Mouse (Mus musculus): Measurements from ENCODE around the gene Ap3s2.

Ap3s2 gene

GRCm38 (mm10) chr7:79920344-79920983 lies at the start of gene Ap3s2:
Gene Ap3s2 (minus strand): TSS chr7:79920649.
- DNase-seq, result peak; percentile 91

- no peak for DNase-seq
These were observed 47.9 kb upstream of the Ap3s2 start for GRCm38 (mm10) chr7:79968326-79968725.

GRCm38 (mm10) chr7:79961600-79961999 lies 41.2 kb upstream of the Ap3s2 start:
- no peak for DNase-seq

DNA sequence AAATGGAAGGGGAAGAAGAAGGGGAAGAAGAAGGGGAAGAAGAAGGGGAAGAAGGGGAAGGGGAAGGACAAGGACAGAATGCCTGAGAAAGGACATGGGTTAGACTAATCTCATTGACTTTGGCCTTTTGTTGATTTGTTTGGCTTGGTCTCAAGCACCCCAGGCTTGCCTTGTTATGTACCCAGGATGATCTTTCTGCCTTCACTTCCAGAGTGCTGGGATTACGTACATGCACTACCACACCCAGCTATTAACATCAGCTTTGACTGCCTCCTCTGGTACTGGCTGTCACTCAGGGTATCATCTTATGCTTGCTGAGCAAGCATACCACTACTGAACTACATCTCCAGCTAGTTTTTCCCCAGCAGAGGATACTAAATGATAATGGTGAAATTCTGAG lies 35.7 kb upstream of the Ap3s2 start:
- no peak for DNase-seq

DNA sequence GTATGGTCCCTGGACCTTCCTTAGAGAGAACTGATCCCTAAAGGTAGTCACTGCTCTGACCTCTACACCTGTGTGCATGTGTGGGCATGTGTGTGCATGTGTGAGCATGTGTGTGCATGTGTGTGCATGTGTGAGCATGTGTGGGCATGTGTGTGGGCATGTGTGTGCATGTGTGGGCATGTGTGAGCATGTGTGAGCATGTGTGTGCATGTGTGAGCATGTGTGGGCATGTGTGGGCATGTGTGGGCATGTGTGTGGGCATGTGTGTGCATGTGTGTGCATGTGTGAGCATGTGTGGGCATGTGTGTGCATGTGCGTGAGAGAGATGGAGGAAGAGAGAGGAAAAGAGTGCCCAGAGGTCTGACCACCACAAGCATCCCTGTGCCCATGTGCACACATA lies 34.4 kb upstream of the Ap3s2 start:
- no peak for DNase-seq

GRCm38 (mm10) chr7:79951038-79951437 lies 30.6 kb upstream of the Ap3s2 start:
- no peak for DNase-seq

DNA sequence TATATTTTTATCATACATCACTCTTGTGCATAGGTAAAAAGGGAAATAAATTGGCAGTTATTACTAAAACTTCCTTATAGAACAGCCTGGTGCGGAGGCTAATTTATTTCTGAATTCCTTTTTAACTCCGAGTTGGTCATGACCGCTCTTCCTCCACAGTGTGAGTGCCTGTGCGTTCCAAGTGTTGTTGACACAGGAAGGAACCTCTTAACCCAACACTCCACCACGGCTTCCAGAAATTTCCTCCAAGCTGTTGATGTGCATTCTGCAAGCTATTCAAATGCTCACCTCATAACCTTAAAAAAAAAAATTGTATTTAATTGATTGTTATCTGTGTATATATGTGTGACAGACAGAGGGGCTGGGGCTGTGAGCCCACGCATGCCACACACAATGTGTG lies 29.8 kb upstream of the Ap3s2 start:
- peak; percentile 63 for DNase-seq

DNA sequence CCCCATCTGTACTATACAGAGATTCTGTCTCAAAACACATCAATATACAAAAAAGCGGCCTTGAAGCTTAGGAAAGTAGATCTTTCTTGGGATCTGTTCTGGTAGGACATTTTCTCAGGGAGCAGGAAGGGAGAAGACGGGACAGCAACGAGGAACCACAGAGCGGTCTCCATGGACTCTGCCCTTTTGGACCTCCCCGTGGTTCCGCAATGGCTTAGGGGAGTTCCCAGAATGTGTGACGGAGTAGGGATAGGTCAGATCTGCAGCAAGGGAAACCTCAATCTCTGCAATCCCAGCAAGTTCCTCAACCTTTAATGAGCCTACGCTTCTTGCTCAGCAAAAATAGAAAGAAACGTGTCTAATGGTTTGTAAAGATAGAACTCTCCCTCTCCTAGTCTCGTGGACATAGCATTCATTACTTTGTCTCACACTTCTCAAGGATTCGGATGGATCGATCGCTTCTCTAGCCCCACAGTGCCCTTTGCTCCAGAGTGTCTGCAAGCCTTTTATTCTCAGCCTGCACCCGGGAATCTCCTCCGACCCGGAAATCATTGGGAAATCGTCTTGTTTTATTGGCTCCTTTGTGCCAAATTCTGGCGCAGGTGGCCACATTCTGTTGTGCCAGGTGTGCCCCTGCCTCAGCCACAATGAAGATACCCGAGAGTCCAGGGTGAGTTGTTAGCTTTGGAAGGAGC lies 15.2 kb upstream of the Ap3s2 start:
- DNase-seq, result peak; percentile 78

- peak; percentile 86 for DNase-seq
These were observed 14.5 kb upstream of the Ap3s2 start, which contains the start of gene Arpin for GRCm38 (mm10) chr7:79934862-79935510. Gene Arpin (minus strand): TSS chr7:79935359.

- peak; percentile 11 for DNase-seq
These were observed 14.0 kb upstream of the Ap3s2 start for GRCm38 (mm10) chr7:79934461-79934860.

GRCm38 (mm10) chr7:79928516-79929052 lies 8.1 kb upstream of the Ap3s2 start:
- no peak for DNase-seq

GRCm38 (mm10) chr7:79914556-79914955 lies 5.9 kb downstream of the Ap3s2 start:
- peak; percentile 50 for DNase-seq

DNA sequence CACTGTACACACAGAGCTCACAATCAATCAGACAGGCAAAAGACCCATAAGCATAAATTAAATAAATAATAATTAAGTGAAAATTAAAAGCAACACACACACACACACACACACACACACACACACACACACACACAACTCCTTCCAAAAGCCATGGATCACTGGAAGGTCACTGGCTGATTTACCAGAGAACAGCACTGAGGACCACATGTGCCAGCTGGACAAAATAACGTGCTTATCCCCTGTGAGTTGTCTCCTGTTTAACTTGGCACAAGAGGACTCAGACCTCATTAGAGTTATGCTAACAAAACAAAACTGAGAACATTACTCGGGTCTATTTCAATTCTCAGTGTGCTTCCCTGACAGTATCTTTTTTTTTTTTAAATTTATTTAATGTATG lies 13.1 kb downstream of the Ap3s2 start:
- DNase-seq, result no peak

GRCm38 (mm10) chr7:79906914-79907313 lies 13.5 kb downstream of the Ap3s2 start:
- DNase-seq, result no peak

- DNase-seq, result no peak
These were observed 15.3 kb downstream of the Ap3s2 start for GRCm38 (mm10) chr7:79905193-79905592.

DNA sequence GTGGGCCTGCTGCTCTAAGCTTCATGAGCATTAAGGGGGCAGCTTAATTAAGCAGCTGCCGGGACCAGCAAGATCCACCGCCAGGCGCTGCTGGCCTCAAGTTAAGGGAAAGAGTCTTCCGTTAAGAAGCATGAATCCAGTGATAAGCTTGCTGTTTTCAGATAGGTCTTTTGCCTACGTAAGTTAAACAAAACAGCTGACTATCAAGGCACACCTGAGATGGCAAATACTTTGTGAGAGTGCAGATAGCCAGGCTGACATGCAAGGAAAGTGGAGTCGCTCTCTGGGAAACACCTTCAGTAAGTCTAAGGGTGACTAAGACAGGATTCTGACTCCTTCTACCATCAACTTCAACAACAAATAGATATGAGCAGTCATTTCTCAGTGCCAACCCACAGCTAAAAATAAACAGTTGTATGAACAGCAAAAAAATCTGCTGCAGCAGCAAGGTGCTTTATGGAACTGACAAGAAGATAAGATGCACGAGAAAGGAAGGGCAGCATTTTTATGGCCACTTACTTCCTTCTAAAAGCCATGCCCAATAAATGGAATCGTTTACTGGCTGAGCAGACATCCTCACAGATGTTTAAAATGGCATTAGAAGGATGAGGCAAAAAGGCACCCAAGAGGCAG lies 17.2 kb downstream of the Ap3s2 start:
- no peak for DNase-seq

GRCm38 (mm10) chr7:79900753-79901152 lies 19.7 kb downstream of the Ap3s2 start:
- DNase-seq, result no peak

DNA sequence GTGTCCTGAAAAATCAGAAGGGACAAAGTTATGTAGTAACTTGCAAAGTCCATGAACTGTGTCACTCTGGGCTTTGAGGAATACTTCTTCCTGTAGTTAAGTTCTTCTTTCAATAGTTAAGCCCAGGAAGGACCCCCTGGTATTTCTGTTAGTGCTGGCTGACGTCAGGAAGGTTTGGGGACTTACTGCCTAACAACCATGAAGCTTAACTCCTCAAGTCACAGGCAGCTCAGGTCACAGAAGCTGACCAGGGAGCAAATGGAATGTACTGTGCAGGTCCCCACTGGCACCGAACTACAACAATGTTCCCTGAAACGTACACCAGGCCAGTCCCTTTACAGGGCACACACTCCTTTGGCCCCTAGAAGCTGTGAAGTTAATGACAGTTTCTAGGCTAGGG lies 25.2 kb downstream of the Ap3s2 start:
- no peak for DNase-seq

DNA sequence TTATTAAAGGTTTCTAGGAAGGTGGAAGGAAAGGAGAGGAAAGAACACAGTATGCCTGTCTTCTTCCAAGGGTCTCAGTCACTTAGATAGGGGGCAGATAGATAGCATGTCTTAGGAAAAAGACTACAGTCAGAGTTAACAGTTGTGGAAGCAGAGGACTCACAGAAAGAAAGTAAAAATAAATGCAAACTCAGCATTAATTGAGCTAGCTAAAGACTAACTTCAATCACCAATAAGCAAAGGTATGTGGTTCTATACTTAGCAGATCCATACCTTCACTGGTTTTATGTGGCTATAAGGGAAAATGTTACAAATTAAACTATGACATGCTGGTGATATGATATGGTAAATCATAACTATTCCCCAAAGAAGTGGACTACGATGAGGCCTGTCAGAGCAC lies 25.7 kb downstream of the Ap3s2 start:
- DNase-seq, result no peak

GRCm38 (mm10) chr7:79892576-79893428 lies 27.6 kb downstream of the Ap3s2 start:
- no peak for DNase-seq

DNA sequence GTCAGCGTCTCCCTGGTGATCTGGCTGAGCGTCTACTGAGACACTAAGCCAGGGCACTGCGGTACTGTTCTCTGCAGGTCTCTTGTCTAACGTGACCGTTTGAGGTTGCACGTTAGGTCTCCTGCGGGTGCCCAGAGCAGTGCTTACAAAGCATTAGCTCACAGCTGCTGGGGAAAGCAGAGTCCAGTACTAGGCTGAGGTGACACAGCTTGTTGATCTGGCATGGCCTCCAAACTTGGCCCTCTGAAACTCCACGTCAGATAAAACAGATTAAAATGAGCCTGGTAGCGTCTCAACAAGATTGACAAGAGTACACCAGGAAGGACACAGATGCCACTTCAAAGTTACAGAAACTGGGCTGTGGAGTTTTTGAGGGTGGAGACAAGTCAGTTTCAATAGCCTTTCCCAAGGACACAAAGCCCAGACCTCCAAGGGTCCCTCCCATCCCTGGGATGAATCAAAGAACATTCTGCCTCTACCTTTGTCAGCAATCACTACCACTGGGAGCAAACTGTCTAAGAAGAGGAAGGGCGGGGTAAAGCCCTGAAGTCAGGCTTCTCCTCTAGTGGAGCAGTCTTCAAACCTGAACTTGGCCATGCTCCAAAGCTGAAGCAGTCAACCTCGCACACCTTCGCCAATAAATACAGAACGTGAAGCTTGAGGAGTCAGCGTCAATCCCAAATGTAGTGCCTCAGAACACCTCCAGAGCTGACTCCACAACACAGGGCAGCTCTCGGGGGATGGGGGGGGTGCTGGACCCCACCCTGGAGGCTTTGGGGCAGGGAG lies 29.8 kb downstream of the Ap3s2 start:
- DNase-seq, result peak; percentile 33

All from lung, postnatal 36 days (tissue).